Mouse (Mus musculus): ENCODE results near the gene Ube2e1. TPM values are rescaled to one million over a fixed set of nuclear protein-coding genes. Genes with fewer than 3 reads are reported as not detected.

The Ube2e1 gene
- polyA plus RNA-seq (2014; fragmentation: Nextera tagmentation; extraction: Ambion mirVana): 48.1 and 48.4 TPM in 2 replicates

DNA sequence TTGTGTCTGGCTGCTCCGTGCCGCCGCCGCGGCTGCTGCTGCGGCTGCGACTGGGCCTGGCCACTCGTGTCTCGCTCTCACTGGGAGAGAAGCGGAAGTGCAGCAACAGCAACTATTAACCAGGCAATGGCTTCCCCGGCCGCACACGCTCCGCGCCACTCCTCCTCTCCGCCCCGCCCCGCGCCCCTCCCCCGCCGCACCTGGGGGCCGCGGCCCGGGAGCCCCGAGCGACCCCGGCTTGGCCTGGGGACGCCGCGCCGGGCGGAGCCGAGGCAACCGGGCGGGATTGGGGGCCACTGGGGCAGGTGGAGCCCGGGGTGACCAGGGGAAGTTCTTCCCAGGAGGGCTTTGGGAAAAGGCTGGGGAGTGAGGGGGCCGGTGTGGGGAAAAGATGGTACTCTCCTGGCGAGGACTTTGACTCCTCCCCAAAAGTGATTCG is at the start of gene Ube2e1:
Ube2e1 (minus strand) TSS at position 167 of the 439 bp plus-strand sequence.
- H3K9ac ChIP-seq (ENCODE audit: low read depth, low read length): peak within 1 kb of the TSS; percentile 98
- peak; percentile 94 for ATAC-seq (ENCODE audit: low read depth)
- H3K4me1 ChIP-seq (ENCODE audit: control insufficient read depth, insufficient read depth, low read length): peaks cover 14% of the 10 kb centered on the region
- H3K9me3 ChIP-seq (ENCODE audit: control insufficient read depth, low read length): no peaks in the 10 kb centered on the region
- peak within 1 kb of the TSS; percentile 71 for H3K4me2 ChIP-seq (ENCODE audit: low read depth, low read length)
- peaks cover 10% of the 10 kb centered on the region; the same call in 1 of the 2 replicates for H3K36me3 ChIP-seq (ENCODE audit: control insufficient read depth, insufficient read depth, low read length)
- WGBS: 1% methylated on average over 21 of the region's 39 CpGs
- no peaks in the 10 kb centered on the region for H3K27me3 ChIP-seq (replicated peaks; ENCODE audit: control insufficient read depth, insufficient read depth, low read length)
- H3K27ac ChIP-seq (replicated peaks; ENCODE audit: low read depth, low read length): peak within 1 kb of the TSS; percentile 89
- peak within 1 kb of the TSS; percentile 87 for H3K4me3 ChIP-seq (ENCODE audit: low read depth, low read length)
- peak; percentile 88 for DNase-seq (ENCODE audit: low spot score)

DNA sequence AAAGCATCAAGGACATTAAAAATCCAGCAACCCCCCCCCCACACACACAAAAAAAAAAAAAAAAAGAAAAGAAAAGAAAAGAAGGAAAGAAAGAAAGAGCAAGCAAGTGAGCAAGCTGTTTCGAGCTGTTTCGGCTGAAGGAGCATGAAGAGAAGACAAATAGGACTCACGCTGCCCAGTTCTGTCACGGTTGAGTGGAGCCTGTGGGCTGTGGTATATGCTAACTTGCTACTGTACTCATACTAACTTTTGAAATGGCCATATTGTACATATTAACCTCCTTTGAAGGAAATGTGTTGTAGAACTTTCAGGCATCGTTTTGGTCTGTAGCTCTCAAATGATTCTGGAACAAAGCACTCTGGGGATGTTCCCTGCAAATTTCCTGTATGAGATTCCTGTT is 48.2 kb upstream of the Ube2e1 start:
- H3K27me3 ChIP-seq (replicated peaks; ENCODE audit: control insufficient read depth, insufficient read depth, low read length): no peaks in the 10 kb centered on the region
- no peaks in the 10 kb centered on the region for H3K36me3 ChIP-seq (ENCODE audit: control insufficient read depth, insufficient read depth, low read length)
- DNase-seq (ENCODE audit: low spot score): peak; percentile 79

DNA sequence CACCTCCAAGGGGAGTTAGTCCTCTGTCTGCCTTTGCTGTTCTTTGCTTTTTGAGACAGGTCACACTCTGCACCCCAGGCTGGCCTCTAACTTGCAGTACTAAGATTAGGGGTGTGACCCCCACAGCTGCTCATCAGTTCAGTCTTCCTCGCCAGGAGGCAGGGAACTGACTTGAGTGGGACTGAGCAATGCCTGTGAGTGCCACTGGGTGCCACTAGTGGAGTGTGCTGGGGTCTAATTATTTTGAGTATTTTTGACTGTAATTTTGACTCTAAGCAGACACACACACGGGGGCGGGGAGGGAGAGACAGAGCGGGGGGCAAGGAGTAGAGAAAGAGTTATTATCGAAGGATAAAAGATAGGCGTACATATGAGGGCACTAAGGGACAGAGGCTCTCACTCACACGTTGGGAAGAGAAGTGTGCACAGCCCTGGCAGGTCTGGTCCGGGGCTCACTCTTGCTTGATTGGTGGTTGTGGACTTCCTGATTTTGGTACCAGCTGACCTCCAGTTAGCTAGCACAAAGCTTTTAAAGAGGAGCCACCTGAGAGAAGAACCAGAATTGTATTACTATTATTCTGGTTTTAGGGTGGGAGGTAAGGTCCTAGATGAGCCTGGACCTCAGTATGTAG is 46.4 kb upstream of the Ube2e1 start:
- peak; percentile 11 for DNase-seq (ENCODE audit: low spot score)
- no peak overlapping the region for H3K4me2 ChIP-seq (ENCODE audit: low read depth, low read length)
- ATAC-seq (ENCODE audit: low read depth): peak; percentile 60
- H3K4me1 ChIP-seq (ENCODE audit: control insufficient read depth, insufficient read depth, low read length): no peaks in the 10 kb centered on the region
- no peaks in the 10 kb centered on the region for H3K27me3 ChIP-seq (replicated peaks; ENCODE audit: control insufficient read depth, insufficient read depth, low read length)
- WGBS: 46% methylated on average over 8 of the region's 8 CpGs
- H3K4me3 ChIP-seq (ENCODE audit: low read depth, low read length): no peak overlapping the region
- H3K9me3 ChIP-seq (ENCODE audit: control insufficient read depth, low read length): no peaks in the 10 kb centered on the region
- no peaks in the 10 kb centered on the region for H3K36me3 ChIP-seq (ENCODE audit: control insufficient read depth, insufficient read depth, low read length)
- no peak overlapping the region for H3K27ac ChIP-seq (replicated peaks; ENCODE audit: low read depth, low read length)
- H3K9ac ChIP-seq (ENCODE audit: low read depth, low read length): no peak overlapping the region

More for the DNA sequence above, 48.2 kb upstream of the Ube2e1 start:
- Histone ChIP-seq H3K27ac (replicated peaks; ENCODE audit: low read depth, low read length) (no peak overlapping the region), H3K4me3 (ENCODE audit: low read depth, low read length) (no peak overlapping the region), H3K4me2 (ENCODE audit: low read depth, low read length) (no peak overlapping the region), H3K9me3 (ENCODE audit: control insufficient read depth, low read length) (no peaks in the 10 kb centered on the region), H3K4me1 (ENCODE audit: control insufficient read depth, insufficient read depth, low read length) (no peaks in the 10 kb centered on the region), H3K9ac (ENCODE audit: low read depth, low read length) (no peak overlapping the region)
- 52% methylated on average over 5 of the region's 5 CpGs for WGBS
- ATAC-seq (ENCODE audit: low read depth): no peak

DNA sequence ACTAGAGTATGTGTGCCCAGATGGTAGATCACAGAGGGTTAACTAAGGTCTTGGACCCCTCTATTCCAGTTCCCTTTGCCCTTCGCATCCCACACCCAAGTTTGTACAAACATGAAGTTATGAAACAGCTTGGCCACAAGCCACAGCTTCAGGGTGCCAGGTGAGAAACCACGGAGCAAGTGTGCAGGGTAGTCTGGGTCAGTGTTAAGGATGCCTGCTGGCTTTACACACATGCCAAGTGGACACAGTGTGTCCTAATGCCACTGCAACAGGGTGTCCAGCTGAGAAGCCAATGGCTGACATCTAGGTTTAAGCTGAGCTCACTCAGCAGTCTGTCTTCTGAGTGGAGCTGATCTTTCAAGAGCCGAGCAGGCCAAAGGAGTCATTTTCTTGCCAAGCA is 44.5 kb upstream of the Ube2e1 start:
- 64% methylated on average over 3 of the region's 3 CpGs for WGBS
- H3K27me3 ChIP-seq (replicated peaks; ENCODE audit: control insufficient read depth, insufficient read depth, low read length): no peaks in the 10 kb centered on the region
- H3K4me1 ChIP-seq (ENCODE audit: control insufficient read depth, insufficient read depth, low read length): no peaks in the 10 kb centered on the region
- no peaks in the 10 kb centered on the region for H3K36me3 ChIP-seq (ENCODE audit: control insufficient read depth, insufficient read depth, low read length)
- no peak for DNase-seq (ENCODE audit: low spot score)
- no peak for ATAC-seq (ENCODE audit: low read depth)
- no peaks in the 10 kb centered on the region for H3K9me3 ChIP-seq (ENCODE audit: control insufficient read depth, low read length)
- no peak overlapping the region for H3K4me2 ChIP-seq (ENCODE audit: low read depth, low read length)
- H3K9ac ChIP-seq (ENCODE audit: low read depth, low read length): no peak overlapping the region
- no peak overlapping the region for H3K4me3 ChIP-seq (ENCODE audit: low read depth, low read length)
- H3K27ac ChIP-seq (replicated peaks; ENCODE audit: low read depth, low read length): no peak overlapping the region

DNA sequence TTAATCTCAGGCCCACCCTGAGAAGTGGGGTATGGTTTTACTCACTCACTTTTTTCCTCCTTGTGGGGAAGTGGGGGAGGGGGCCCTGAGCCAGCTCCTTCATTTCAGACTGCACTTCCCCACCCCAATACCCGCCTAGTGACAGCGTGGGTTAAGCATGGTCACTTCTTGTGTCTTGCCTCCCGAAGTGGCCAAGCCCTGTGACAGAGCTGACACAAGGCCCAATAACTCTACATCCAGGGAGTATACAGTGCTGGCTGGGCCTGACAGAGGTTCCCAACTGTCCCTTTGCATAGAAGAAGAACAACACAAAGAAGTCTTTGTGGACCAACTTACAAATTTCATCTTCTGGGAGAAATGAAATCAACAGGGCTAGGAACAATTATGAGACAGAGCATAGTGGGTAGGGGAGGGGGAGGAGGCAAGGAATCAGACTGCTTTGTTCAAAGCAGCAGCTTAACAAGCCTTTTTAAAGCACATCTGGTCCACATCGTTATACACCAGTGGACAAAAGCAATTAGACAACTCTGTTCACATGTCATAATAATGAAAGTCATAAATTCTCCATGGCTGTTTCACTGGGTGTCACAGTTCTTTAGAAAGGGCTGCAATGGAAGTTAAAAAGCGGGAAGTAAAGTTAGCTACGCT is 42.2 kb upstream of the Ube2e1 start:
- no peaks in the 10 kb centered on the region for H3K4me1 ChIP-seq (ENCODE audit: control insufficient read depth, insufficient read depth, low read length)
- H3K36me3 ChIP-seq (ENCODE audit: control insufficient read depth, insufficient read depth, low read length): no peaks in the 10 kb centered on the region
- no peaks in the 10 kb centered on the region for H3K27me3 ChIP-seq (replicated peaks; ENCODE audit: control insufficient read depth, insufficient read depth, low read length)
- no peak overlapping the region for H3K9ac ChIP-seq (ENCODE audit: low read depth, low read length)
- no peak for DNase-seq (ENCODE audit: low spot score)
- no peak overlapping the region for H3K4me2 ChIP-seq (ENCODE audit: low read depth, low read length)
- no peak for ATAC-seq (ENCODE audit: low read depth)
- 53% methylated on average over 6 of the region's 6 CpGs for WGBS
- H3K27ac ChIP-seq (replicated peaks; ENCODE audit: low read depth, low read length): no peak overlapping the region
- H3K4me3 ChIP-seq (ENCODE audit: low read depth, low read length): no peak overlapping the region
- no peaks in the 10 kb centered on the region for H3K9me3 ChIP-seq (ENCODE audit: control insufficient read depth, low read length)

DNA sequence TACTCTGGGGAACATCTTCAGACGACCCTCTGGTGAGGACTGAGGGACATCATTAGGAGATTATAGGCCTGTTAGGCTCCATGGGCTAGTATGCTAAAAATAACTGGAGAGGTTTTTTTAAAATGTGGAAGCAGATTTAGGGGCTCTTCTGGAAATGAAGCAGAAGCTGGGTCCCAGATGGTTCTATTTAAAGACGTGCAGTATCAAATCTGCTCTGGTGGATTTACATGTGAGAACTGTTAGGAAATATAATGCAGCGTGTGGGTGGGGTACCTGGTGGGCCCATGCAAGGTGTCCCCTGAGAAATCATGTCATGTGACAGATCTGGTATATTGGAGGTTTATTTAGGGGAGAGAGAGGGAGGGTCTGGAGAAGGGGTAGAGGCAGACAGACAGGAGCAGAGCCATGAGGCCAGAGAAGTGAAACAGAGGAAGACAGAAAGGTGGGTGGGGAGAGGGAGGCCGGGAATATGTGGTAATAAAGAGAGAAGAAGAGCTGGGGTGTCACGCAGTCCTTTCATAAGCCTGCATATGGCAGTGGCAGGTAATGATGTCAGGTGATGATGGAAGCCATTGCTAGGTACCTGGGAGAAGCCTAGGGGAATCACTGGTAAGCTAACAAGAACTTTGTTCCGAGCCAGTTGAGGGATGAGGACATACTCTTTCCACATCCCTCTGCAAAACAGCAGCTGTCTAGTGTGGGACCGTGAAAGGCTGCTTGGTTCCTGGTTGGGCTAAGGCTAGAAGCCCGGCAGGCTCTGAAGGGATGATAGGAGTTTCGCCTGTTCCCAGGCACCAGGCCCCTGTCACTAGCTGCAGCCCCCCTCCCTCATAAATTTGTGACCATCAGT is 41.3 kb upstream of the Ube2e1 start:
- no peak overlapping the region for H3K9ac ChIP-seq (ENCODE audit: low read depth, low read length)
- H3K27ac ChIP-seq (replicated peaks; ENCODE audit: low read depth, low read length): no peak overlapping the region
- DNase-seq (ENCODE audit: low spot score) (peak; percentile 27), ATAC-seq (ENCODE audit: low read depth) (no peak)
- no peak overlapping the region for H3K4me3 ChIP-seq (ENCODE audit: low read depth, low read length)
- H3K4me1 ChIP-seq (ENCODE audit: control insufficient read depth, insufficient read depth, low read length): no peaks in the 10 kb centered on the region
- H3K27me3 ChIP-seq (replicated peaks; ENCODE audit: control insufficient read depth, insufficient read depth, low read length): no peaks in the 10 kb centered on the region
- H3K9me3 ChIP-seq (ENCODE audit: control insufficient read depth, low read length): no peaks in the 10 kb centered on the region
- H3K4me2 ChIP-seq (ENCODE audit: low read depth, low read length): no peak overlapping the region
- no peaks in the 10 kb centered on the region for H3K36me3 ChIP-seq (ENCODE audit: control insufficient read depth, insufficient read depth, low read length)
- WGBS: 62% methylated on average over 9 of the region's 9 CpGs

DNA sequence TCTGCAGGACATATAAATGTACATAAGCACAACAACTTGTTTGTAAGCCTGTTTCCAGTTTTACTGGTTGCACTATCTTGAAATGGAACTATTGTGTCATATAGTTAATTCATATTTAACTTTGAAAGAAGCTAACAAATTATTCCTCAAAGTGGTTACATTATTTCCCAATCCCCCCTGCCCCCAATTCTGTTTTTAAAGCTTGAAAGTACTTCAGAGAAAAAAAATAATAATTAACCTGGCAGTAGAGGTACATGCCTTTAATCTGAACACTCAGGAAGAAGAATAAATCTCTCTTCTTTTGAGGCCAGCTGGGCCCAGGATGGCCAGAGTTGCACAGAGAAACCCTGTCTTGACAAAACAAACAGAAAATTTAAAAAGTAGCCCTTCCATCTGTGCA is 37.4 kb upstream of the Ube2e1 start:
- DNase-seq (ENCODE audit: low spot score): no peak
- Histone ChIP-seq H3K4me1 (ENCODE audit: control insufficient read depth, insufficient read depth, low read length) (no peaks in the 10 kb centered on the region), H3K27me3 (replicated peaks; ENCODE audit: control insufficient read depth, insufficient read depth, low read length) (no peaks in the 10 kb centered on the region), H3K27ac (replicated peaks; ENCODE audit: low read depth, low read length) (no peak overlapping the region), H3K9ac (ENCODE audit: low read depth, low read length) (no peak overlapping the region), H3K9me3 (ENCODE audit: control insufficient read depth, low read length) (no peaks in the 10 kb centered on the region), H3K36me3 (ENCODE audit: control insufficient read depth, insufficient read depth, low read length) (no peaks in the 10 kb centered on the region), H3K4me2 (ENCODE audit: low read depth, low read length) (no peak overlapping the region), H3K4me3 (ENCODE audit: low read depth, low read length) (no peak overlapping the region)
- ATAC-seq (ENCODE audit: low read depth): no peak

DNA sequence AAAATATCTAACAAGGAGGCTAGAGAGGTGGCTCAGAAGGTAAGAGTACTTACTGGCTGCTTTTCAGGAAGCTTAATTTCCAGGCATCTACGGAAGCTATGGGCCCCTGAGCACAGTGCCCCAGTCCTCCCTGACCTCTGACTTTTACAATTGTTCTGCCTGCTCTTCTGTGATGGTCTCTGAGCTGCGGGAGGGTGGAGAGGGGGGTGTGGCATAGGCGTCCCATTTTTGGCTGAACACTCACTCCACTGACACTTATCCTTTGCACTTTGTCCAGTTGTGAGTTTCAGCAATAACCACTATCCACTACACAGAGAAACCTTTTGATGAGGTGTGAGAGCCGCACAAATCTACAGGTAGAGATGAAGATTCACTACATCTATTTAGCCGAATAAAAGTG is 35.4 kb upstream of the Ube2e1 start:
- Histone ChIP-seq H3K36me3 (ENCODE audit: control insufficient read depth, insufficient read depth, low read length) (no peaks in the 10 kb centered on the region), H3K9ac (ENCODE audit: low read depth, low read length) (no peak overlapping the region), H3K4me1 (ENCODE audit: control insufficient read depth, insufficient read depth, low read length) (no peaks in the 10 kb centered on the region), H3K4me2 (ENCODE audit: low read depth, low read length) (no peak overlapping the region), H3K27ac (replicated peaks; ENCODE audit: low read depth, low read length) (no peak overlapping the region), H3K27me3 (replicated peaks; ENCODE audit: control insufficient read depth, insufficient read depth, low read length) (no peaks in the 10 kb centered on the region), H3K4me3 (ENCODE audit: low read depth, low read length) (no peak overlapping the region), H3K9me3 (ENCODE audit: control insufficient read depth, low read length) (no peaks in the 10 kb centered on the region)
- DNase-seq (ENCODE audit: low spot score): no peak
- ATAC-seq (ENCODE audit: low read depth): no peak
- WGBS: 53% methylated on average over 5 of the region's 5 CpGs

All from embryonic facial prominence, embryonic 14.5 days (tissue).